In genomic region chr7:12017829-12018228, GRCm38 (mm10) we compare ENCODE assay signal across 14 mouse cellular contexts. TPM values are rescaled to one million over a fixed set of nuclear protein-coding genes. Genes with fewer than 3 reads are reported as not detected.
"Had no signal": no experiment of that assay in that cellular context is flagged by ENCODE, and none has a peak within 500 bp of the region (broad histone marks: within the 10 kb centered on the region; RNA-seq: fewer than 3 reads in every experiment).

No protein-coding gene starts in this region.

RNA-seq across cellular contexts. Expression of gene Vmn1r77, which starts 18.7 kb away (rescaled TPM):
- polyA plus RNA-seq: intestine, embryonic 15.5 days; kidney, embryonic 15.5 days; liver, embryonic 13.5 days; liver, embryonic 16.5 days; lung, adult 2 months; lung, embryonic 16.5 days; macrophage; midbrain, embryonic 16.5 days; myocyte; neural tube, embryonic 14.5 days; small intestine, adult 2 months; spleen, adult 2 months; stomach, postnatal 0 days; thymus, postnatal 0 days had no signal
